9 mouse cellular contexts compared by ENCODE assay signal in the genomic region with DNA sequence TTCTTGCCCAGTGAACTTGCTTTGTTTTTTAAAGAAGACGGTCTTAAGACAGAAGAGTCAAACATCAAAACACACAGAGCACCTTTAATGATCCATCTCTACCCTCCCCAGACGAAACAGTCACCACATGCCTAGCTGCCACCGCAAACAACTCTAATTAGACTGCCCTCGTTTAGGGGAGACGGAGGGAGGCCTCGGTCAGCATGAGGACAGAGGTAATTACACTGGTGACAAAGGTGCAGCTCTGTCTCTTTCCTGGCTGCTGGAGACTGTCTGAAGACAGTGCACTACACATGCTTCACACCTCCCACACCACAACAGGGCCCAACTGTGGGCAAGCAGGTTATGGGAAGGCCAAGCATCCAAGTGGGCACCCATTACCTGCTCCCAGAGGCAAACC. TPM values are rescaled to one million over a fixed set of nuclear protein-coding genes. Genes with fewer than 3 reads are reported as not detected.
DNase-seq lines count a peak whose midpoint lies in the region; ATAC-seq and TF ChIP-seq lines count a peak whose summit lies in the region.
"Had no signal": no experiment of that assay in that cellular context is flagged by ENCODE, and none has a peak within 500 bp of the region (broad histone marks: within the 10 kb centered on the region; RNA-seq: fewer than 3 reads in every experiment).

No protein-coding gene starts in this region.

- H3K9me3 ChIP-seq in midbrain, embryonic 16.5 days (replicated peaks; ENCODE audit: control insufficient read depth, low read length, poor library complexity, severe bottlenecking) = no peaks in the 10 kb centered on the region
- H3K9me3 ChIP-seq: hindbrain, embryonic 15.5 days had no signal

- WGBS in midbrain, embryonic 16.5 days = 67% methylated on average over 6 of the region's 6 CpGs

- no peak overlapping the region for H3K4me3 ChIP-seq in gastrocnemius, adult 2 months
- H3K4me3 ChIP-seq in cortical plate, adult 2 months (ENCODE audit: insufficient read depth, low read length) = no peak overlapping the region
- no peak overlapping the region for H3K4me3 ChIP-seq in midbrain, embryonic 16.5 days (ENCODE audit: low read depth, low read length)
- H3K4me3 ChIP-seq: hindbrain, embryonic 15.5 days had no signal

- H3K27me3 ChIP-seq in midbrain, embryonic 16.5 days (ENCODE audit: control insufficient read depth, insufficient read depth, low read depth, low read length) = no peaks in the 10 kb centered on the region
- H3K27me3 ChIP-seq: hindbrain, embryonic 15.5 days had no signal

- peak overlapping the region; percentile 74 for H3K27ac ChIP-seq in gastrocnemius, adult 2 months
- peak overlapping the region; percentile 51; the same call in 1 of the 2 replicates for H3K27ac ChIP-seq in cortical plate, adult 2 months (ENCODE audit: insufficient read depth, low read length)
- no peak overlapping the region for H3K27ac ChIP-seq in midbrain, embryonic 16.5 days (ENCODE audit: low read length)
- H3K27ac ChIP-seq: hindbrain, embryonic 15.5 days had no signal

- intact Hi-C loops in gastrocnemius, adult 2 months (cut with DNase I) = loop anchor here (5.0 kb wide), 2 partner anchors 64 to 79 kb away; partner anchors contain the start of gene Ift81

- no peak for TF ChIP-seq POLR2A in cortical plate, adult 2 months (IDR thresholded peaks at IDR 0.05; ENCODE audit: extremely low read depth, insufficient read depth, low read length)

- H3K9ac ChIP-seq in midbrain, embryonic 16.5 days (ENCODE audit: low read depth, low read length) = no peak overlapping the region
- H3K9ac ChIP-seq: hindbrain, embryonic 15.5 days had no signal

- no peak for DNase-seq in gastrocnemius, adult 2 months
- no peak for DNase-seq in gastrocnemius, postnatal 10 days
- DNase-seq in kidney, adult 9 months = peak; percentile 26
- no peak for DNase-seq in kidney, postnatal 14 days
- no peak for DNase-seq in frontal cortex, postnatal 36 days (ENCODE audit: low spot score in 2 of 2)

- no peak overlapping the region for H3K4me2 ChIP-seq in midbrain, embryonic 16.5 days (ENCODE audit: low read length)
- H3K4me2 ChIP-seq: hindbrain, embryonic 15.5 days had no signal

- no peaks in the 10 kb centered on the region for H3K36me3 ChIP-seq in midbrain, embryonic 16.5 days (ENCODE audit: control insufficient read depth, insufficient read depth, low read length)

- ATAC-seq in monocyte, adult 5-6 weeks (replicated peaks; ENCODE audit: insufficient number of reproducible peaks, low FRiP score, low TSS enrichment, poor library complexity, severe bottlenecking) = 0 out of 2 replicates have a peak, but pooled peaks have one; percentile 24
- ATAC-seq in midbrain, embryonic 16.5 days = no peak

- TF ChIP-seq CTCF in gastrocnemius, adult 2 months (IDR thresholded peaks at IDR 0.05) = no peak
- no peak for TF ChIP-seq CTCF in cortical plate, adult 2 months (IDR thresholded peaks at IDR 0.05; ENCODE audit: extremely low read depth, insufficient read depth, low read length)

- peaks cover 6% of the 10 kb centered on the region for H3K4me1 ChIP-seq in cortical plate, adult 2 months (ENCODE audit: control insufficient read depth, insufficient read depth, low read length)
- H3K4me1 ChIP-seq in midbrain, embryonic 16.5 days (ENCODE audit: control insufficient read depth, insufficient read depth, low read length) = peaks cover 8% of the 10 kb centered on the region; the same call in 1 of the 2 replicates

RNA-seq across cellular contexts. Expression of gene Atp2a2, which starts 45.8 kb away (rescaled TPM):
- total RNA-seq in gastrocnemius, adult 2 months (2021) = 100 to 1,000 TPM; 387 to 963 TPM
- total RNA-seq in gastrocnemius, postnatal 10 days (2021) = 100 to 1,000 TPM; 156 to 181 TPM
- 354 and 358 TPM in 2 replicates for polyA plus RNA-seq in cortical plate, adult 2 months (2012; rRNA removed)
- total RNA-seq in monocyte, adult 5-6 weeks (2017) = 84.0 to 111 TPM (median 86.3 TPM) in 3 replicates
- 44.4 and 45.6 TPM in 2 replicates for polyA plus RNA-seq in midbrain, embryonic 16.5 days (2015; fragmentation: Nextera tagmentation; extraction: Ambion mirVana)
